Mouse (Mus musculus) limb, embryonic 11.5 days (tissue): ENCODE measurements around the gene Casq1. TPM values are rescaled to one million over a fixed set of nuclear protein-coding genes. Genes with fewer than 3 reads are reported as not detected.

ENCODE experiments used
- ATAC-seq: fragments of 200-750 bp; cut with Nextera tagmentation; 2 replicates; pipeline ENCODE4 v1.8.0; 2017; ENCODE audit warnings: low read depth; ENCODE audit not compliant: insufficient number of reproducible peaks, low FRiP score, low TSS enrichment
- DNase-seq: peaks from one replicate; pipeline ENCODE4 v3.0.0-alpha.2; 2015; ENCODE audit warnings: low spot score
- H3K27ac ChIP-seq: fragments of 300-500 bp; sonication (generic); replicated peaks from 2 replicates; pipeline ENCODE4 v1.5.1; 2014; ENCODE audit warnings: low read depth, mild to moderate bottlenecking, low read length
- H3K27me3 ChIP-seq: fragments of 300-500 bp; sonication (generic); 2 replicates; pipeline ENCODE4 v1.6.1; 2014; ENCODE audit warnings: mild to moderate bottlenecking, low read length, mixed read lengths; ENCODE audit not compliant: control insufficient read depth, insufficient read depth
- H3K36me3 ChIP-seq: fragments of 300-500 bp; sonication (generic); 2 replicates; pipeline ENCODE4 v1.6.1; 2014; ENCODE audit warnings: mild to moderate bottlenecking, low read length, moderate library complexity, mixed read lengths; ENCODE audit not compliant: control insufficient read depth, insufficient read depth
- H3K4me1 ChIP-seq: fragments of 300-500 bp; sonication (generic); 2 replicates; pipeline ENCODE4 v1.6.1; 2014; ENCODE audit warnings: low read length, mixed read lengths; ENCODE audit not compliant: control insufficient read depth, insufficient read depth
- H3K4me2 ChIP-seq: fragments of 300-500 bp; sonication (generic); 2 replicates; pipeline ENCODE4 v1.6.1; 2014; ENCODE audit warnings: low read depth, mild to moderate bottlenecking, moderate library complexity; ENCODE audit not compliant: severe bottlenecking
- H3K4me3 ChIP-seq: fragments of 300-500 bp; sonication (generic); 2 replicates; pipeline ENCODE4 v1.5.1; 2014; ENCODE audit warnings: low read depth, low read length
- H3K9ac ChIP-seq: fragments of 300-500 bp; sonication (generic); 2 replicates; pipeline ENCODE4 v1.6.1; 2014; ENCODE audit warnings: mild to moderate bottlenecking, low read length
- H3K9me3 ChIP-seq: fragments of 300-500 bp; sonication (generic); 2 replicates; pipeline ENCODE4 v1.6.1; 2016; ENCODE audit warnings: low read length; ENCODE audit not compliant: control insufficient read depth
- WGBS: fragments of 180-500 bp; shearing (Covaris S2); extraction: QIAGEN DNeasy Blood & Tissue Kit; methylation state at CpG from one replicate; pipeline ENCODE4 v1.1.7; 2014; 5-methylcytosine and 5-hydroxymethylcytosine counted together
- polyA plus RNA-seq: library from polyadenylated mRNA; unstranded; fragments of >200 nt; fragmentation: Nextera tagmentation; extraction: Ambion mirVana; gene quantifications from 2 replicates; pipeline ENCODE4 v1.2.1, GENCODE M21; 2014

Casq1 gene
- polyA plus RNA-seq, 1 experiment from 2014 or later = 1.6 TPM

DNA sequence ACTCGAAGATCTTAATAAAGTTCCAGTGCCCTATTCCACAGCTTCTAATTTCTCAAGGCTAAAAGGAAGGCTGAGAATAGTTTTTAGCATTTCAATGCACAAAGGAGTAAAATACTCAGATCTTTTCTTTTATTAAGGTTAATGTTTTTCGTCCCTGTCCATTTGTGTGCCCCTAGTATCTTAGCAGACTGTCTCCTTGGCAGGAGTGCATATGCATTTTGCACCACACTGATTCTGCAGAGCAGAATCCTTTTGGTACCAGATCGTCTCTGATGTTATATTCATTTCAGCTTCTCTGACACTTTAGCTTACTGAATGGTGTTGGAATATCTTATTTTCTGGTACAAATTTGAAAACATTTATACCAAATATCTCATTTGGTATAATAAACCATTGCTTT, 37.9 kb downstream of the Casq1 start:
- H3K27me3 ChIP-seq = no peaks in the 10 kb centered on the region
- peaks cover 10% of the 10 kb centered on the region for H3K36me3 ChIP-seq
- H3K4me1 ChIP-seq = no peaks in the 10 kb centered on the region
- no peak overlapping the region for H3K4me3 ChIP-seq
- H3K4me2 ChIP-seq = no peak overlapping the region
- no peak overlapping the region for H3K27ac ChIP-seq
- DNase-seq (no peak), ATAC-seq (no peak)
- no peak overlapping the region for H3K9ac ChIP-seq
- H3K9me3 ChIP-seq = no peaks in the 10 kb centered on the region
- WGBS = 92% methylated on average over 3 of the region's 3 CpGs

DNA sequence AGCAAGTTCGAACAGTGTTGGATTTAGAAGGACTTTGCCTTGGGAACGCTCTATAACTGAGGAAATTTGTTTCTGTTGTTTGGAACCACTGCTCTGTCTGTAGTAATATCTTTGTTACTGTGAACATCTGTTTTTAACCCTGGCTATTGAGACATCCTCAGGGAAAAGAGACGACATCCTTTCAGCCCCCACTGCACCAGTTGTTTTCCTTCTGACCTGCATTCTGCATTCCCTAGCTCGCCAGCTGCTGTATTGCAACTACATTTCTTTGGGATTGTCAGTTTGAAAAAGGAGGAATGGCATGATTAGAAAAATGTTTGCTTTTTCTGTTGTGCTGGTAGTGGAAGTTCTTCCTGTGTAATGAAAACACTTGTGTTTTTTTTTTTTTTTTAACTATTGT, 38.8 kb downstream of the Casq1 start:
- Histone ChIP-seq H3K4me2 (no peak overlapping the region), H3K4me1 (no peaks in the 10 kb centered on the region), H3K36me3 (peaks cover 5% of the 10 kb centered on the region), H3K9me3 (no peaks in the 10 kb centered on the region), H3K9ac (no peak overlapping the region), H3K4me3 (no peak overlapping the region), H3K27me3 (no peaks in the 10 kb centered on the region), H3K27ac (no peak overlapping the region)
- WGBS = 74% methylated on average over 4 of the region's 4 CpGs
- DNase-seq (no peak), ATAC-seq (no peak)

DNA sequence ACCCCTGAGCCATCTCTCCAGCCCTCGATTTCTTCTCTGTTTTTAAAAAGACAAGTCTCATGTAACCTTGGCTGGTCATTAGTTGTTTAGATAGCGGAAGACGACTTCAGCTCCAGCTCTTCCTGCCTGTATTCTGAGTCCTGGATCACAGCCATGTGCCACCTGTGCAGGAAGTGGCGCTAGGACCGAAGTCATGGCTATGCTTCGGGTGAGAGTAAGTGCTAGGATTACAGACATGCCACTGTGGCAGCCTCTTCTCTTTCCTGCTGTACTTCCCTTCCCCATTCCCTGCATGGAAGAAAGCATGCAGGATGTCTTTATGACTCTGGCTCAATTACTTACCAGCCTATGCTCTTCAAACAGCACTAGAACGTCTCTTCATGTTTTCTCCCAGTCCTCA, 40.6 kb downstream of the Casq1 start:
- Histone ChIP-seq H3K27me3 (no peaks in the 10 kb centered on the region), H3K4me3 (no peak overlapping the region), H3K4me2 (no peak overlapping the region), H3K36me3 (peaks cover 7% of the 10 kb centered on the region), H3K9ac (no peak overlapping the region), H3K27ac (no peak overlapping the region), H3K9me3 (no peaks in the 10 kb centered on the region), H3K4me1 (no peaks in the 10 kb centered on the region)
- 84% methylated on average over 7 of the region's 7 CpGs for WGBS
- ATAC-seq (no peak), DNase-seq (no peak)

DNA sequence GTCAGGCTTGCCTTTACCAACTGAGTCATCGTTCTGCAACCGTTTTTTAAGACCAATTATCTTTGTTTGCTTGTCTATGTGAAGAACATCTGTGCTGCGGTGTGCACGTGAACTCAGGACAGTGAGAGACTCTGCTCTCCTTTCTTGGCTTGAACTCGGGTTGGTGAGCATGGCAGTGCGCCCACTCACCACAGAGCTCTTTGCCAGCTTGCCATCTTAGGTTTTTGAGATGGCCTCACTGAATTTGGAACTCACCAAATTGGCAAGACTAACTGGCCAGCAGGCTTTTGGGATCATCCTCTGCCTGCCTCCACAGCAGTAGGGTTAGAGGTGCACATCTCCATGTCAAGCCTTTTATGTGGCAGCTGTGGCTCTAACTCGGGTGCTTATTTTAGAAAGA, 41.9 kb downstream of the Casq1 start:
- Histone ChIP-seq H3K27ac (no peak overlapping the region), H3K4me3 (no peak overlapping the region), H3K9me3 (no peaks in the 10 kb centered on the region), H3K4me2 (no peak overlapping the region), H3K36me3 (peaks cover 13% of the 10 kb centered on the region), H3K4me1 (no peaks in the 10 kb centered on the region), H3K27me3 (no peaks in the 10 kb centered on the region), H3K9ac (no peak overlapping the region)
- WGBS = 90% methylated on average over 7 of the region's 7 CpGs
- ATAC-seq (no peak), DNase-seq (no peak)

DNA sequence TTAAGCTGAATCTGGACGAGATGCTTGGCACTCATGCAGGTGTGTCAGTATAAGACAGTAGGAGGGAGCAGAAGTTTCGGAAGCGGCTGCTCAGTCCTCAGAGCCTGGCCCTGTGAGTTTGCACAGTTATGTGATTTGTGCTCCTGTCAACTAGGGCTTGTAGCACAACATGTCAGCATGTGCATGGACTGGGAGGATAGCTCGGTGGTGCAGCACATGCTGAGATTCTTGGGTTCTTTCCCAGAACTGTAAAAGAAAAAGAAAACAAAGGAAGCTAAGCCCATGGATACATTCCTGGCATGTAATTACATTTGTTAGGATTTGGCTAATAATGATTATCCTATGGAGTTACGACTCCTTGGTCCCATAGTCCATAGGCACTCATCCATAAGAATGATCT, 46.5 kb downstream of the Casq1 start:
- Histone ChIP-seq H3K27ac (no peak overlapping the region), H3K36me3 (peaks cover 15% of the 10 kb centered on the region), H3K27me3 (no peaks in the 10 kb centered on the region), H3K4me1 (no peaks in the 10 kb centered on the region), H3K9ac (no peak overlapping the region), H3K4me3 (no peak overlapping the region), H3K9me3 (no peaks in the 10 kb centered on the region), H3K4me2 (no peak overlapping the region)
- WGBS = 89% methylated on average over 5 of the region's 5 CpGs
- DNase-seq (no peak), ATAC-seq (no peak)

DNA sequence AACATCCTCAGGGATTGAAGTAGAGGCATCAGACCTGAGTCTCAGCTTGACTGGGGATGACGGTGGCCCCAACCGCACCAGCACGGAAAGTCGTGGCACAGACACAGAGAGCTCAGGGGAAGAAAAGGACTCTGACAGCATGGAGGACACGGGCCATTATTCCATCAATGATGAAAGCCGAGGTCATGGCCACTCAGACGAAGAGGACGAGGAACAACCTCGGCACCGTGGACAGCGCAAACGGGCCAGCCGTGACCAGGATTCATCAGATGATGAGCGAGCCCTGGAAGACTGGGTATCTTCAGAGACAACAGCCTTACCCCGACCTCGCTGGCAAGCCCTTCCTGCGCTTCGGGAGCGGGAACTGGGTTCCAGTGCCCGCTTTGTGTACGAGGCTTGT, 47.3 kb downstream of the Casq1 start:
- peaks cover 17% of the 10 kb centered on the region for H3K36me3 ChIP-seq
- no peaks in the 10 kb centered on the region for H3K27me3 ChIP-seq
- no peaks in the 10 kb centered on the region for H3K9me3 ChIP-seq
- H3K27ac ChIP-seq = no peak overlapping the region
- H3K4me2 ChIP-seq = no peak overlapping the region
- DNase-seq = no peak
- H3K9ac ChIP-seq = no peak overlapping the region
- H3K4me1 ChIP-seq = no peaks in the 10 kb centered on the region
- no peak overlapping the region for H3K4me3 ChIP-seq
- no peak for ATAC-seq
- WGBS = 94% methylated on average over 21 of the region's 21 CpGs

DNA sequence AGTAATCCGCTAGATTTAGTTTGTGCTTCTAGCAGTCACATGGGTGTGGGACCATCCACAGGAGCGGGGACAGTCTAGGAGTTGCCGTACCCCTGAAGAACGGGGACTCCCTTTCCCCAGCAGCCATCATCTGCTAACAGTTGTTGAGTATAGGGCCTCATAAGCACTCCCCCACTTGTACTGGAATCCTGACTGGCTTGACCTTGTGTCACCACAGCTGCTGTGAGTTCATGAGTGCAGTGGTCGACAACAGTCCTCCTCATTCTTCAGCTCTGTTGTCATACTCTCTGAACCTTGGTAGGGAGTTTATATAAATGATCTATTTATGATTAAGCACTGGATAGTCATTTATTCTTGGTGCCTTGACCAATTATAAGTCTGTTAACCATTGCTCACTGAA, 49.9 kb downstream of the Casq1 start:
- Histone ChIP-seq H3K4me3 (no peak overlapping the region), H3K9ac (no peak overlapping the region), H3K27me3 (no peaks in the 10 kb centered on the region), H3K36me3 (peaks cover 25% of the 10 kb centered on the region), H3K9me3 (no peaks in the 10 kb centered on the region), H3K4me2 (no peak overlapping the region), H3K27ac (no peak overlapping the region), H3K4me1 (no peaks in the 10 kb centered on the region)
- ATAC-seq (no peak), DNase-seq (no peak)
- WGBS = 99% methylated on average over 5 of the region's 5 CpGs

DNA sequence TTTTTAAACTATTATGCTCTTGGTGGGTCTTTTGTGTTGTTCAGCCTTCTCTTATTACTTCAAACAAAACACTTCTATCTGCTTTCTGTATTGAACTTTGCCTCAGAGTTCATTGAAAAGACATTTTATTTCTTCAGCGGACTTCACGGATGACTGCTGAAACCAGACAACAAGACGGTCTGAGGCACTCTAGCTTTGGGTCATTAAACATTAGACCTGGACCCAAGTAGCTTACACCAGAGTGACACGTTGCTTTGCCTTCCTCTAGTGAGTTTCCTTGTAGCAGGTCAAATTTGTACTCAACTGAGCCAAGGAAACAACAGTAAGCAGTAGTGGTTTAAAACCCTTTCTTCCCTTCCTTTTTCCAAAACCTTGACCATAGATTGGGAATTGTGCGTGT, 51.8 kb downstream of the Casq1 start:
- 96% methylated on average over 5 of the region's 5 CpGs for WGBS
- ATAC-seq = no peak
- peaks cover 17% of the 10 kb centered on the region; the same call in 1 of the 2 replicates for H3K36me3 ChIP-seq

DNA sequence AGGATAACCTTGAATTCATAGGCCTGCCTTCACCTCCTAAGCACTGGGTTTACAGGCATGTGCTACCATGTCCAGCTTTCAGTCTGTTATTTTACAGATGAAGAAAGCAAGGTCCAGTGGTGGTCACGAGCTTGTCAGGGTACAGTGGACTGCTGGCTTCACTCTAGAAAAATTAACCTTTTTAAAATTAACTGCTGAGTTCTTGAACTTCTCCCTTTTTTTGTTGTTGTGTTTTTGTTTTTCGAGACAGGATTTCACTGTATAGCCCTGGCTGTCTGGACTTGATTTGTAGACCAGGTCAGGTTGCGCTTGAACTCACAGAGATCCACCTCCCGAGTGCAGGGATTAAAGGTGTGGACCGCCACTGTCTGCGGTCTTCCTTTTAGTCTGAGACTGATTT, 56.7 kb downstream of the Casq1 start:
- Histone ChIP-seq H3K9me3 (no peaks in the 10 kb centered on the region), H3K4me3 (no peak overlapping the region), H3K4me2 (no peak overlapping the region), H3K36me3 (peaks cover 10% of the 10 kb centered on the region; the same call in 1 of the 2 replicates), H3K27me3 (no peaks in the 10 kb centered on the region), H3K9ac (no peak overlapping the region), H3K27ac (no peak overlapping the region), H3K4me1 (no peaks in the 10 kb centered on the region)
- 80% methylated on average over 6 of the region's 6 CpGs for WGBS
- DNase-seq (no peak), ATAC-seq (no peak)

More for the DNA sequence above, 51.8 kb downstream of the Casq1 start:
- Histone ChIP-seq H3K9ac (no peak overlapping the region), H3K4me2 (no peak overlapping the region), H3K4me3 (no peak overlapping the region), H3K27ac (no peak overlapping the region), H3K27me3 (no peaks in the 10 kb centered on the region), H3K9me3 (no peaks in the 10 kb centered on the region), H3K4me1 (no peaks in the 10 kb centered on the region)
- DNase-seq = no peak
